Mouse (Mus musculus): ENCODE measurements around the gene Abhd14b.

Gene Abhd14b

GRCm38 (mm10) chr9:106447348-106447747, at the start of gene Abhd14b, which contains the start of gene Abhd14a:
Gene Abhd14b, plus strand, starts transcription at chr9:106447459.
Gene Abhd14a, minus strand, starts transcription at chr9:106447678.
- DNase-seq (ENCODE audit: low read depth, low spot score), result peak; percentile 69

- DNase-seq (ENCODE audit: low read depth, low spot score), result no peak
These were observed 49.5 kb upstream of the Abhd14b start for GRCm38 (mm10) chr9:106397733-106398132.

- no peak for DNase-seq (ENCODE audit: low read depth, low spot score)
These were observed 48.5 kb upstream of the Abhd14b start for GRCm38 (mm10) chr9:106398667-106399311.

GRCm38 (mm10) chr9:106399808-106400207, 47.5 kb upstream of the Abhd14b start:
- DNase-seq (ENCODE audit: low read depth, low spot score), result no peak

GRCm38 (mm10) chr9:106402149-106402548, 45.1 kb upstream of the Abhd14b start:
- no peak for DNase-seq (ENCODE audit: low read depth, low spot score)

- DNase-seq (ENCODE audit: low read depth, low spot score), result no peak
These were observed 44.5 kb upstream of the Abhd14b start for GRCm38 (mm10) chr9:106402607-106403375.

GRCm38 (mm10) chr9:106405275-106405674, 42.0 kb upstream of the Abhd14b start:
- no peak for DNase-seq (ENCODE audit: low read depth, low spot score)

GRCm38 (mm10) chr9:106406443-106407078, 40.7 kb upstream of the Abhd14b start:
- no peak for DNase-seq (ENCODE audit: low read depth, low spot score)

GRCm38 (mm10) chr9:106409096-106409495, 38.2 kb upstream of the Abhd14b start:
- DNase-seq (ENCODE audit: low read depth, low spot score), result no peak

GRCm38 (mm10) chr9:106410086-106410650, 37.1 kb upstream of the Abhd14b start:
- no peak for DNase-seq (ENCODE audit: low read depth, low spot score)

GRCm38 (mm10) chr9:106411091-106411594, 36.1 kb upstream of the Abhd14b start:
- DNase-seq (ENCODE audit: low read depth, low spot score), result no peak

GRCm38 (mm10) chr9:106411729-106412128, 35.5 kb upstream of the Abhd14b start:
- no peak for DNase-seq (ENCODE audit: low read depth, low spot score)

- DNase-seq (ENCODE audit: low read depth, low spot score), result no peak
These were observed 35.0 kb upstream of the Abhd14b start for GRCm38 (mm10) chr9:106412210-106412609.

- no peak for DNase-seq (ENCODE audit: low read depth, low spot score)
These were observed 33.7 kb upstream of the Abhd14b start for GRCm38 (mm10) chr9:106413606-106414005.

- DNase-seq (ENCODE audit: low read depth, low spot score), result no peak
These were observed 30.4 kb upstream of the Abhd14b start for GRCm38 (mm10) chr9:106416826-106417225.

- DNase-seq (ENCODE audit: low read depth, low spot score), result no peak
These were observed 29.2 kb upstream of the Abhd14b start for GRCm38 (mm10) chr9:106417841-106418625.

- DNase-seq (ENCODE audit: low read depth, low spot score), result no peak
These were observed 26.7 kb upstream of the Abhd14b start for GRCm38 (mm10) chr9:106420608-106421007.

- no peak for DNase-seq (ENCODE audit: low read depth, low spot score)
These were observed 26.0 kb upstream of the Abhd14b start for GRCm38 (mm10) chr9:106421033-106421864.

- peak; percentile 73 for DNase-seq (ENCODE audit: low read depth, low spot score)
These were observed 25.4 kb upstream of the Abhd14b start for GRCm38 (mm10) chr9:106421865-106422160.

- DNase-seq (ENCODE audit: low read depth, low spot score), result no peak
These were observed 18.5 kb upstream of the Abhd14b start for GRCm38 (mm10) chr9:106428719-106429220.

Data from WW6 (cell line).